Mouse (Mus musculus) forebrain, embryonic 11.5 days (tissue): ENCODE data around the gene Klf7. TPM values are rescaled to one million over a fixed set of nuclear protein-coding genes. Genes with fewer than 3 reads are reported as not detected.
"Not testable (repeated sequence)": the region's sequence is repeated elsewhere in the genome, so short reads cannot be mapped to it uniquely, and the experiment has no call there.

ENCODE experiments used
- ATAC-seq: fragments of 200-750 bp; cut with Nextera tagmentation; replicated peaks from 2 replicates; pipeline ENCODE4 v1.8.0; 2017; ENCODE audit warnings: moderate TSS enrichment; ENCODE audit not compliant: low FRiP score
- DNase-seq: peaks from one replicate; pipeline ENCODE4 v3.0.0-alpha.2; 2017; ENCODE audit warnings: low spot score
- H3K27ac ChIP-seq: fragments of 300-500 bp; sonication (generic); 2 replicates; pipeline ENCODE4 v1.5.1; 2014; ENCODE audit warnings: low read depth, low read length
- H3K27me3 ChIP-seq: fragments of 300-500 bp; sonication (generic); 2 replicates; pipeline ENCODE4 v1.6.1; 2014; ENCODE audit warnings: mild to moderate bottlenecking, low read length, mixed read lengths; ENCODE audit not compliant: control insufficient read depth, insufficient read depth
- H3K36me3 ChIP-seq: fragments of 300-500 bp; sonication (generic); 2 replicates; pipeline ENCODE4 v1.6.1; 2014; ENCODE audit warnings: mild to moderate bottlenecking, low read length, moderate library complexity, mixed read lengths; ENCODE audit not compliant: control insufficient read depth, insufficient read depth
- H3K4me1 ChIP-seq: fragments of 300-500 bp; sonication (generic); replicated peaks from 2 replicates; pipeline ENCODE4 v1.6.1; 2014; ENCODE audit warnings: low read length, mixed read lengths; ENCODE audit not compliant: control insufficient read depth, insufficient read depth
- H3K4me2 ChIP-seq: fragments of 300-500 bp; sonication (generic); 2 replicates; pipeline ENCODE4 v1.6.1; 2014; ENCODE audit warnings: low read depth, mild to moderate bottlenecking, low read length, moderate library complexity, mixed read lengths; ENCODE audit not compliant: severe bottlenecking
- H3K4me3 ChIP-seq: fragments of 300-500 bp; sonication (generic); 2 replicates; pipeline ENCODE4 v1.5.1; 2014; ENCODE audit warnings: low read depth, low read length
- H3K9ac ChIP-seq: fragments of 300-500 bp; sonication (generic); 2 replicates; pipeline ENCODE4 v1.6.1; 2014; ENCODE audit warnings: low read length
- H3K9me3 ChIP-seq: fragments of 300-500 bp; sonication (generic); 2 replicates; pipeline ENCODE4 v1.6.1; 2016; ENCODE audit warnings: low read length, mixed read lengths; ENCODE audit not compliant: control insufficient read depth
- WGBS: fragments of 180-500 bp; shearing (Covaris S2); extraction: QIAGEN DNeasy Blood & Tissue Kit; methylation state at CpG from one replicate; pipeline ENCODE4 v1.1.7; 2014; 5-methylcytosine and 5-hydroxymethylcytosine counted together
- polyA plus RNA-seq: library from polyadenylated mRNA; unstranded; fragments of >200 nt; fragmentation: Nextera tagmentation; extraction: Ambion mirVana; gene quantifications from 2 replicates; pipeline ENCODE4 v1.2.1, GENCODE M21; 2014

Klf7 gene
- polyA plus RNA-seq, 1 experiment from 2014 or later: 24.8 TPM

GRCm38 (mm10) chr1:64114579-64114978 lies 7.5 kb downstream of the Klf7 start:
- DNase-seq (no peak), ATAC-seq (no peak)
- Histone ChIP-seq H3K9ac (no peak overlapping the region), H3K4me2 (no peak overlapping the region), H3K27ac (no peak overlapping the region), H3K36me3 (no peaks in the 10 kb centered on the region), H3K27me3 (no peaks in the 10 kb centered on the region), H3K4me1 (peaks cover 5% of the 10 kb centered on the region; the same call in 1 of the 2 replicates), H3K4me3 (no peak overlapping the region), H3K9me3 (no peaks in the 10 kb centered on the region)
- WGBS: 91% methylated on average over 3 of the region's 3 CpGs

GRCm38 (mm10) chr1:64108653-64109052 lies 13.4 kb downstream of the Klf7 start:
- H3K27me3 ChIP-seq, H3K4me1 ChIP-seq, ATAC-seq, H3K27ac ChIP-seq, H3K36me3 ChIP-seq, H3K4me2 ChIP-seq, H3K4me3 ChIP-seq, H3K9ac ChIP-seq, DNase-seq, H3K9me3 ChIP-seq: not testable (repeated sequence)
- WGBS: 85% methylated on average over 2 of the region's 3 CpGs

DNA sequence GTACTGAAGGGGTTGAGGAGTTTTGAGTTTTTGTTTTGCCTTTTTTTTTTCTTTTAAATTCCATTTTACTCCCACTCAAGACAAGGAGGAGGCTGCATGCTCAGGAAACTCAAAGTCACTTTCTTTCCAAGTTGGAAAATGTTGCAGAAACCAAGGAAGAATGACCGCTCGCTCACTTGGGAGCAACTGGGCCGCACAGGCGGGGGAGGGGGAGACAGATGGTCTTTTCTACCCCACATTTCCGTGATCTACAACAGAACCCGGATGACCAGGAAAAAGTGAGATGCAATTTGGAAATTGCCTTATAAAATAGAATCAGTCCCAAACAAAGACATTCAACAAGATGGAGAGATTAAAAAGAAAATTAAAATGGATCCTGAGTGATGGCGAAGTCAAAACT lies 14.6 kb downstream of the Klf7 start:
- no peak overlapping the region for H3K4me2 ChIP-seq
- no peaks in the 10 kb centered on the region for H3K36me3 ChIP-seq
- no peak overlapping the region for H3K9ac ChIP-seq
- ATAC-seq (no peak), DNase-seq (no peak)
- H3K27me3 ChIP-seq: no peaks in the 10 kb centered on the region
- H3K27ac ChIP-seq: no peak overlapping the region
- WGBS: 69% methylated on average over 7 of the region's 7 CpGs
- no peaks in the 10 kb centered on the region for H3K9me3 ChIP-seq
- peaks cover 2% of the 10 kb centered on the region; the same call in 1 of the 2 replicates for H3K4me1 ChIP-seq
- H3K4me3 ChIP-seq: no peak overlapping the region

- Histone ChIP-seq H3K27ac (0 out of 2 replicates have a peak overlapping the region, but pooled peaks have one; percentile 1), H3K4me2 (no peak overlapping the region)
- peak; percentile 64 for ATAC-seq
These were observed 16.0 kb downstream of the Klf7 start for GRCm38 (mm10) chr1:64106127-64106526.

DNA sequence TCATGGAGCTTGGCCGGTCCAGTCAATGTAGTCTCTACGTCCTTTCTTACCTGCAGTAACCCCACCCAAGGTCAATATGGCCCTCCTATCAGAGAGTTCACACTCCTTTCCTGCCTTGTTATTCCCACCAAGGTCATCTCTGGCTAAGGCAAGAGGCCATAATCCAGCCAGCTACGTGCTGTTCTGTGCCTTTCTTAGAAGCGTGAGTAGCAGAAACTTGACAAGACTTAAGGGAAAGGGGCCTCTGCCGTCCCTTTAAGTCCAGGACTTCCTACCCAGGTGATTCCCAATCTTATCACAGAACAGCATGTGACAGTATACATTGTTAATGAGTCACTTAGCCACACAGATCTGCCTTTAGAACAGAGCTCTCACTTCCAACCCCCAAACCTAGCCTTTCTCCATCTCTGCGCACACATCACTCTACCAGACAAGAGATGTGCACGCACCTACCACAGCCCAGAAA lies 16.9 kb downstream of the Klf7 start:
- Histone ChIP-seq H3K36me3 (no peaks in the 10 kb centered on the region), H3K4me3 (no peak overlapping the region), H3K27me3 (no peaks in the 10 kb centered on the region), H3K27ac (no peak overlapping the region), H3K9me3 (no peaks in the 10 kb centered on the region), H3K4me2 (no peak overlapping the region), H3K9ac (no peak overlapping the region), H3K4me1 (peaks cover 2% of the 10 kb centered on the region; the same call in 1 of the 2 replicates)
- WGBS: 88% methylated on average over 7 of the region's 7 CpGs
- ATAC-seq (no peak), DNase-seq (no peak)

More at GRCm38 (mm10) chr1:64106127-64106526, 16.0 kb downstream of the Klf7 start:
- Histone ChIP-seq H3K9ac (no peak overlapping the region; the same call in 1 of the 2 replicates), H3K36me3 (no peaks in the 10 kb centered on the region), H3K27me3 (no peaks in the 10 kb centered on the region), H3K4me1 (peaks cover 2% of the 10 kb centered on the region; the same call in 1 of the 2 replicates), H3K9me3 (no peaks in the 10 kb centered on the region), H3K4me3 (no peak overlapping the region)
- WGBS: 20% methylated on average over 5 of the region's 5 CpGs
- DNase-seq: no peak

DNA sequence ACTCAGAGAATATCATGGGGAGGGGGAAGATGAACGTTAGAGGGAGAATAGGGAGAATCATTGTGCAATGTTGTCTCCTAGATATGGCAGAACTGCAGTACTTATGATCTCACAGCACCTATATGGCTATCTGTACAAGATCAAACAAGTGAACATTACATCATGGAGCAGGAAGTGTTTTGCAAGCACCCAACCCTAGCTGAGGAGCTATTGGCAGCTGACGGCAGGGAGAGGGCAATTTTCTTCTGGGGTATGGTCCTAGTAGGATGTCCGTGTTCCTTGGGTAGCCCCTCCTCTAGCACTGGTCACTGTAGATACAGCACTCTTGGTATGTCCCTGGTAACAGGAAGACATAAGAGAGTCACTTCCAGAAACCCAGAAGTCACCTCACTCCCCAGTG lies 17.4 kb downstream of the Klf7 start:
- DNase-seq (no peak), ATAC-seq (no peak)
- Histone ChIP-seq H3K36me3 (no peaks in the 10 kb centered on the region), H3K4me3 (no peak overlapping the region), H3K9ac (no peak overlapping the region), H3K27ac (no peak overlapping the region), H3K27me3 (no peaks in the 10 kb centered on the region), H3K4me2 (no peak overlapping the region), H3K4me1 (peaks cover 2% of the 10 kb centered on the region; the same call in 1 of the 2 replicates), H3K9me3 (no peaks in the 10 kb centered on the region)
- WGBS: 94% methylated on average over 3 of the region's 3 CpGs

GRCm38 (mm10) chr1:64101331-64101730 lies 20.8 kb downstream of the Klf7 start:
- Histone ChIP-seq H3K4me1 (peaks cover 5% of the 10 kb centered on the region; the same call in 1 of the 2 replicates), H3K9me3 (no peaks in the 10 kb centered on the region), H3K36me3 (no peaks in the 10 kb centered on the region), H3K4me2 (no peak overlapping the region), H3K4me3 (no peak overlapping the region), H3K27me3 (no peaks in the 10 kb centered on the region), H3K9ac (no peak overlapping the region), H3K27ac (no peak overlapping the region)
- DNase-seq (no peak), ATAC-seq (no peak)
- WGBS: 73% methylated on average over 3 of the region's 3 CpGs

GRCm38 (mm10) chr1:64098800-64099199 lies 23.3 kb downstream of the Klf7 start:
- H3K9ac ChIP-seq: no peak overlapping the region
- H3K4me3 ChIP-seq: no peak overlapping the region
- no peak overlapping the region for H3K4me2 ChIP-seq
- no peaks in the 10 kb centered on the region for H3K9me3 ChIP-seq
- peaks cover 5% of the 10 kb centered on the region; the same call in 1 of the 2 replicates for H3K4me1 ChIP-seq
- H3K27me3 ChIP-seq: no peaks in the 10 kb centered on the region
- H3K36me3 ChIP-seq: no peaks in the 10 kb centered on the region
- ATAC-seq (no peak), DNase-seq (no peak)
- 65% methylated on average over 4 of the region's 4 CpGs for WGBS
- no peak overlapping the region for H3K27ac ChIP-seq

DNA sequence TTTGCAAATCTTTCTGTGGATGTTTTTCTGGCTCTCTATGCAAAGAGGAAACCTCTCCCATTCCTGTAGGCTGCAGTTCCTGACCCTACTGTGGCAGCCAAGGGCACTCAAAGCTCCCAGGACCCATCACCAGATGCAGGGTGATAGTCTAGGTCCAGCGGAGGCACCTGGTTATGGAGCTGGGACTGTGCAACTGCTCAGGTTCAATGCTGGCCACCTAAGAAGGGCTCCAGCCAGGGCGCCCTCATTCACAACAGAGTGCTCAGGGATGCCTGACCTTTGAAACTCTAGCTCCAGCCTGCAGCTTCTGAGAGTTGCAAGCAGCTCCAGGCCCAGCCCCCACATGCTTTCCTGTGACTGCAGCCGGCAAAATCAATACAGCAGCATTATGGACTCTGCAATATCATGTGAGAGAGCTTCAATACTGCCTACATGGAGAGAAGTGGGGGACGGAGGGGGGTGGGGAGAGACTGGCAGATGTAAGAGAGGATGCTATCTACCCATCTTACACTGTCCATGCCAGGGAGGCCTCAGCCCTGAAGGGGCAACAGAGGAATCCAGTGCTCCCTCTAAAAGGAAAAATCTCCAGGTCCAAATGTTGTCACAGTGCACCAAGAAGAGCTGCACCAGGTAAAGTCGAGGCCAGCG lies 24.3 kb downstream of the Klf7 start:
- Histone ChIP-seq H3K27me3 (no peaks in the 10 kb centered on the region), H3K27ac (no peak overlapping the region), H3K9ac (no peak overlapping the region), H3K4me1 (peaks cover 5% of the 10 kb centered on the region; the same call in 1 of the 2 replicates), H3K4me2 (no peak overlapping the region), H3K9me3 (no peaks in the 10 kb centered on the region), H3K4me3 (no peak overlapping the region), H3K36me3 (no peaks in the 10 kb centered on the region)
- 74% methylated on average over 6 of the region's 6 CpGs for WGBS
- DNase-seq: no peak
- no peak for ATAC-seq
